Mouse (Mus musculus) midbrain, embryonic 16.5 days (tissue): ENCODE data around the gene Rab30. TPM values are rescaled to one million over a fixed set of nuclear protein-coding genes. Genes with fewer than 3 reads are reported as not detected.

Experiments
- ATAC-seq: fragments of 200-750 bp; cut with Nextera tagmentation; 2 replicates; pipeline ENCODE4 v1.8.0; 2017; ENCODE audit warnings: moderate TSS enrichment
- H3K27ac ChIP-seq: fragments of 300-500 bp; sonication (generic); 2 replicates; pipeline ENCODE4 v1.5.1; 2014; ENCODE audit warnings: mild to moderate bottlenecking, low read length, mixed read lengths
- H3K27me3 ChIP-seq: fragments of 300-500 bp; sonication (generic); 2 replicates; pipeline ENCODE4 v1.6.1; 2014; ENCODE audit warnings: low read depth, low read length, mixed read lengths; ENCODE audit not compliant: control insufficient read depth, insufficient read depth
- H3K36me3 ChIP-seq: fragments of 300-500 bp; sonication (generic); 2 replicates; pipeline ENCODE4 v1.6.1; 2014; ENCODE audit warnings: mild to moderate bottlenecking, low read length, moderate library complexity, mixed read lengths; ENCODE audit not compliant: control insufficient read depth, insufficient read depth
- H3K4me1 ChIP-seq: fragments of 300-500 bp; sonication (generic); 2 replicates; pipeline ENCODE4 v1.6.1; 2014; ENCODE audit warnings: mild to moderate bottlenecking, low read length, mixed read lengths; ENCODE audit not compliant: control insufficient read depth, insufficient read depth
- H3K4me2 ChIP-seq: fragments of 300-500 bp; sonication (generic); 2 replicates; pipeline ENCODE4 v1.6.1; 2014; ENCODE audit warnings: mild to moderate bottlenecking, low read length, mixed read lengths
- H3K4me3 ChIP-seq: fragments of 300-500 bp; sonication (generic); 2 replicates; pipeline ENCODE4 v1.5.1; 2014; ENCODE audit warnings: low read depth, mild to moderate bottlenecking, low read length, moderate library complexity, mixed read lengths
- H3K9ac ChIP-seq: fragments of 300-500 bp; sonication (generic); 2 replicates; pipeline ENCODE4 v1.6.1; 2014; ENCODE audit warnings: low read depth, low read length, mixed read lengths
- H3K9me3 ChIP-seq: fragments of 300-500 bp; sonication (generic); replicated peaks from 2 replicates; pipeline ENCODE4 v1.6.1; 2014; ENCODE audit warnings: mild to moderate bottlenecking, low read length, mixed read lengths; ENCODE audit not compliant: control insufficient read depth, poor library complexity, severe bottlenecking
- WGBS: fragments of 180-500 bp; shearing (Covaris S2); extraction: QIAGEN DNeasy Blood & Tissue Kit; methylation state at CpG from one replicate; pipeline ENCODE4 v1.1.7; 2014; 5-methylcytosine and 5-hydroxymethylcytosine counted together
- polyA plus RNA-seq: library from polyadenylated mRNA; unstranded; fragments of >200 nt; fragmentation: Nextera tagmentation; extraction: Ambion mirVana; gene quantifications from 2 replicates; pipeline ENCODE4 v1.2.1, GENCODE M21; 2015

The Rab30 gene
- polyA plus RNA-seq, 1 experiment from 2014 or later = 19.9 TPM

DNA sequence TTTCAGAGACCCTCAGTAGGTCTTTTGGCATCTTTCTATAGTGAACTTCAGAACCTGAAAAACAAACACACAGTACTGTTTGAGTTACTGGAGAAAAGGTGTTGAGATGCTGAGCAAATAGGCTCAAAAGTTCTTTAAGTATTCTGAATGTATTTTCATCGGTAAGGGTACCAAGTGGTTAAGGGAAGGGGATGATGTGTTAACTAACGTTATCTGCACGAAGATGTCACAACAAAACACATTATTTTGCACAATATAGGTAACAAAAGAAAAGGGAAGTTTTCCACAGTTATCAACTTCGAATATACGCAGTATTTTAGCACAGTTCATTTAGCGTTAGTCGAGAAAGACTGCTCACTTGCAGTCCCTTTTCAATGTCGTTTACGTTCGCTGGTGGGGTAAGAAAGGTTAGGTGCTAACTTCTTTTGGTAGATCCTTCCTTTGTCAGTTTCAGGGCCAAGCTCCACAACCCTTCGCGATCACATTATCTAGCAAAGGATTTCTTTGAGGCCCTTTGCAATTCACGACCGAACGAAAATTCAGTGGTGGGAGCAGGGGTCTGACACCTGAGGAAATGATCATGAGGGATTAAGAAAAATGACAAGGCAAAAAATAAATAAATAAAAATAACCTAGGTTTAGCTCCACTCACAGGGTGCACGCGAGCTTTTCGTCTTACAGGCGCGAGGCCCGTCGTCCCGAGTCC is 840 bp upstream of the Rab30 start:
- Histone ChIP-seq H3K27ac (peak overlapping the region; percentile 96), H3K9me3 (no peaks in the 10 kb centered on the region), H3K9ac (peak overlapping the region; percentile 93), H3K4me1 (peaks cover 41% of the 10 kb centered on the region), H3K4me3 (peak overlapping the region; percentile 73), H3K4me2 (peak overlapping the region; percentile 88), H3K36me3 (0 out of 2 replicates have a peak, but pooled peaks cover 2% of the 10 kb centered on the region), H3K27me3 (no peaks in the 10 kb centered on the region)
- under 1% methylated on average over 23 of the region's 23 CpGs for WGBS
- ATAC-seq = no peak

DNA sequence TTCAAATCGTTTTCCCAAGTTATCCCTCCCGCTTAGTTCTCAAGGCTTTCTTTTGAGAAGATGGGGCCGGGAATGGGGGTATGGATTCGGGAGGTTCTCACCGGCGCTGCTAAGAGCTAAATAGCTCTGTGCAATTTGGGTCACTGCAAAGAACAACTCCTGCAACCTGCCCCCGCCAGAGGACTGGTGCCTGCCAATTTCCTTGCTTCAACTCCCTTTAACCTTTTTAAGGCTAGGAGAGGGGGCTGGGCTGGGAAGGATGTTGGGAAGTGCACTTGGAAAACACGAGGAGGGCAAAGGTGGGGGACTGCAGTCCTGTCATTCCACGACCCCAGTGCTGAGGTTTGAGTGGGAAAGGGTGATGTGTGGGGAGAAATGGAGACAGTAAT is 452 bp downstream of the Rab30 start:
- H3K4me1 ChIP-seq = peaks cover 41% of the 10 kb centered on the region
- 0 out of 2 replicates have a peak, but pooled peaks cover 2% of the 10 kb centered on the region for H3K36me3 ChIP-seq
- H3K9me3 ChIP-seq = no peaks in the 10 kb centered on the region
- ATAC-seq = peak; percentile 47
- peak overlapping the region; percentile 73 for H3K4me3 ChIP-seq
- peak overlapping the region; percentile 96 for H3K27ac ChIP-seq
- 0% methylated on average over 9 of the region's 9 CpGs for WGBS
- peak overlapping the region; percentile 50 for H3K4me2 ChIP-seq
- H3K9ac ChIP-seq = peak overlapping the region; percentile 78
- no peaks in the 10 kb centered on the region for H3K27me3 ChIP-seq

DNA sequence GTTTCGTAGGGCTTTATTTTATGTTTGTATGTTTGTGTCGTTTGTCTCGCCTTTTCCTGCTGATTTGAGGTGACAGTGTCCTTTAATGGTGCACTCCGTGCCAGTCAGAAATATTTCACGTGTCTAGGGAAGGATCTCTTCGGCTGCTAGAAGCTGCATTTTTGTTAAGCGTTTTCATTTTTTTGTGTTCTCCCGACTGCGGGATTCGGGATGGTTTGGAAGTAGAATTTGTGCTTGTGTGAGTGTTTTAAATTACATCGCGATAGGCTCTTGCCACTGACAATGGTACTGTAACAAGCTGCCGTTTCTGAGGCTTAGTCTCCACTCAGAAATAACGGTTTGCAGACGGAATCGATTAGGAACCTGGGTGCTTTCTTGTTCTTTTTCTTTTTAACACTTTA is 938 bp downstream of the Rab30 start:
- no peaks in the 10 kb centered on the region for H3K9me3 ChIP-seq
- no peak for ATAC-seq
- WGBS = under 1% methylated on average over 16 of the region's 16 CpGs
- peak overlapping the region; percentile 50 for H3K4me2 ChIP-seq
- peaks cover 40% of the 10 kb centered on the region for H3K4me1 ChIP-seq
- peak overlapping the region; percentile 78 for H3K9ac ChIP-seq
- peak overlapping the region; percentile 96 for H3K27ac ChIP-seq
- H3K36me3 ChIP-seq = 0 out of 2 replicates have a peak, but pooled peaks cover 2% of the 10 kb centered on the region
- H3K27me3 ChIP-seq = no peaks in the 10 kb centered on the region
- peak overlapping the region; percentile 73 for H3K4me3 ChIP-seq

DNA sequence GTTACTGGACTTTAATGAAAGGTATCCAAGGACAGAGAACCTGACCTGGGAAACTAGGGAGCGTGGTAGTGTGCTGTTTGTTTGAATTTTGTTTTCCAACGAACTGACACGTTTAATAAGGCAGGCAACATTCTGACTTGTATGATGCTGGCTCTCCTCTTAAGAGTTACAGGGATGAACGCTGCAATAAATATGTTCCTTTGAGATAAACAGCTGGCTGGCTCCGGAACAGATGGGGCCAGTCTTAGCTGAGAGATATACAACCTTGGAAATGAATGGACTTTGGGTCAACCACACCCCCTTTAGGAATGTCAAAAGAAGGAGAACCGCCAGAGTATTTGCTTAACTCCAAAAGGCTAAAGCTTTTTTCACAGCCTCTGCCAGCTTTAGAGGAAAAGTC is 1.4 kb downstream of the Rab30 start:
- no peak for ATAC-seq
- Histone ChIP-seq H3K36me3 (0 out of 2 replicates have a peak, but pooled peaks cover 2% of the 10 kb centered on the region), H3K4me3 (peak overlapping the region; percentile 73), H3K9me3 (no peaks in the 10 kb centered on the region), H3K27ac (peak overlapping the region; percentile 96), H3K9ac (peak overlapping the region; percentile 78), H3K27me3 (no peaks in the 10 kb centered on the region), H3K4me1 (peaks cover 36% of the 10 kb centered on the region), H3K4me2 (peak overlapping the region; percentile 50)
- WGBS = 1% methylated on average over 6 of the region's 6 CpGs

DNA sequence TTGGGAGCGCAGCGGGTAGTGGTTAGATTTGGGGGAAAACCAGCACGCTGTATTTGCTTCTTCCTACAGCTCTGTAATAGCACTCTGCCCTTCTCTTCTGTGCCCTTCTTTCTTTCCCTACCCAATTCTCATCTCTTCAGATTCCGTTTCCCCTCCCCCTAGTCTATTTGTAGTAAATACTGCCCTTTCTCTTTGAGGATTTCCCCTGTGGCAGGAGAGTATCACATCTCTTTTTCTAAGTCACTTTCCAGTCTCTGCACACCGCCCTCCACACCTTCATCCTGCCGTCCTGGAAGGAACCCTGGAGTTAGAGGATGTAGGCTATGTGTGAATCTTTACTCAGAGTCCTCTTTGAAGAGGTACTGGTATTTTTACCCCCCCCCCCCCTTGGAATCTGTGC is 1.9 kb downstream of the Rab30 start:
- Histone ChIP-seq H3K27ac (no peak overlapping the region), H3K4me2 (peak overlapping the region; percentile 50), H3K4me3 (peak overlapping the region; percentile 73), H3K4me1 (peaks cover 30% of the 10 kb centered on the region), H3K36me3 (0 out of 2 replicates have a peak, but pooled peaks cover 2% of the 10 kb centered on the region), H3K27me3 (no peaks in the 10 kb centered on the region), H3K9me3 (no peaks in the 10 kb centered on the region), H3K9ac (peak overlapping the region; percentile 78)
- ATAC-seq = no peak
- WGBS = 4% methylated on average over 6 of the region's 6 CpGs

DNA sequence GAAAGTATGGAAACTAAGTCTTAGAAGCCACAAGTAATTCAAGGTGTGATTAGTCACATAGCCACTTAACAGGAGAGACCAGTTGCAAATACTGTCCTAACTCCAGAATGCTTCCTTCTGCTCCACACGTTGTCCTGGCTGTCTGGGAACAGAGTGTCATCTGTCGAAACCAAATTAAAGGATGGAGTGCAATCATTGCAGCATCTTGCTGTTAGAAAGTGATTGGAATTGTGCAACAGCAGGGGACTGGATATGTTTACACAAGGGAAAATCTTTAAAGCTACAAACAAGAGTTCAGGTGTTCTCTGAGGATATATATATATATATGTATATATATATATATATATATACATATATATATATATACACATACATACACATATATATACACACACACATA is 9.0 kb downstream of the Rab30 start:
- no peaks in the 10 kb centered on the region for H3K27me3 ChIP-seq
- H3K4me1 ChIP-seq = no peaks in the 10 kb centered on the region
- H3K9ac ChIP-seq = no peak overlapping the region
- 70% methylated on average over 2 of the region's 2 CpGs for WGBS
- no peak for ATAC-seq
- no peak overlapping the region for H3K27ac ChIP-seq
- no peaks in the 10 kb centered on the region for H3K36me3 ChIP-seq
- no peak overlapping the region for H3K4me3 ChIP-seq
- H3K9me3 ChIP-seq = no peaks in the 10 kb centered on the region
- no peak overlapping the region for H3K4me2 ChIP-seq

DNA sequence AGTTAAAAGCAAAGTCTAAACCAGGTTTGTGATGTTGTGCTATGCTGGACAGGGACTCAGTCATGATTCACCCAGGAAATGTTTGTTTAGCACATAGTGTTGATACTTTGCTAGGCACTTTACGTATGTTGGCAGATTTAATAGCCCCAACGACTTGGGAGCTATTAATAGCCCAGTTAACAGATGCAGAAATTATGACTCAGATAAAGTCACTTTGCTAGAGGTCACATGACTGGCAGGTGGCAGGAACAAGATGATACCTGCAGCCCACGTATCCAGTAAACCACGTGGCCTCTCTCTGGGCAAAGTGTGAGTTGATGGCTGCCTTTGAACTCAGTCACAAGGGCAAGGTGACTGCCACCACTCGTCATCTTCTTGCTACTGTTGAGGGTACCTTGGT is 16.7 kb downstream of the Rab30 start:
- no peak overlapping the region for H3K9ac ChIP-seq
- no peak overlapping the region for H3K4me2 ChIP-seq
- 88% methylated on average over 5 of the region's 5 CpGs for WGBS
- H3K27ac ChIP-seq = no peak overlapping the region
- H3K4me3 ChIP-seq = no peak overlapping the region
- H3K9me3 ChIP-seq = no peaks in the 10 kb centered on the region
- ATAC-seq = no peak
- no peaks in the 10 kb centered on the region for H3K4me1 ChIP-seq
- no peaks in the 10 kb centered on the region for H3K27me3 ChIP-seq
- no peaks in the 10 kb centered on the region for H3K36me3 ChIP-seq

DNA sequence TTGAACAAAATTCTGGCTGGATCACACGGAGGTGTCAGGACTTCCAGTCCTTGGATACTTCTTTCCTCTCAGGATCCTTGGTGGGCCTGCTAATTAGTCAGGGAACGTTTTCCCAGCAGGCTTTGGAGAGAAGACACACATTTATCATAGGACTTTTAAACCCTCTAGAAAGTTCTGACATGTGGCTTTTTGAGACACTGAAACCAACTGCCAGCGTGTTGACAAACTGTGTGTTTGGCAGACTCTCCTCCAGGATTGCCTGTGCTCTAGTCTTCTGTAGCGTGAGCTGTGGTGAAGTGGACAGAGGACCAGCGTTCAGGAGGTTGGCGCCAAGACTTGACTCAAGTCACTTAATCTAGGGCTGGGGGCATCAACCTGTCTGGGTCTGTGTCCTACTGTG is 19.2 kb downstream of the Rab30 start:
- Histone ChIP-seq H3K27me3 (no peaks in the 10 kb centered on the region), H3K4me2 (no peak overlapping the region), H3K4me3 (no peak overlapping the region), H3K36me3 (no peaks in the 10 kb centered on the region), H3K4me1 (no peaks in the 10 kb centered on the region), H3K9me3 (no peaks in the 10 kb centered on the region), H3K27ac (no peak overlapping the region), H3K9ac (no peak overlapping the region)
- WGBS = 96% methylated on average over 6 of the region's 6 CpGs
- ATAC-seq = no peak

DNA sequence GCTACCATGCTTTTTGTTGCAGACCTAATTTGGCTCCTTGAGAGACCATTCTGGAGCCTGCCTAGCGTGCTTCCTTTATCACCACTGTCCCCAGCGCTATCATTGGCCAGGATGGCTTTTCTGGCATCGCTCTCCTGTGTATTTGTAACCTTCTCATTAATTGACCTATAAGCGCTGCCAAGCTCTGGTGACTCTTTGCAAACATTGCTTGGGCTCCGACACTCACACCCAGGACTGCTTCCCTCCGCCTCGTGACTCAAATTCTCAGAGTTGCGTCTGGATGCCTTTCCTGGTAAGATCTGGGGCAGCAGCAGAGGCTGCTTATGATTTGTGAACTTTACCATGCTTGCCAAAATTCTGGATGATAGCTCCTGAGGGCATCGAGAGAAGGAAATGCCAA is 19.8 kb downstream of the Rab30 start:
- H3K27ac ChIP-seq = no peak overlapping the region
- no peak overlapping the region for H3K9ac ChIP-seq
- no peak overlapping the region for H3K4me3 ChIP-seq
- WGBS = 90% methylated on average over 9 of the region's 9 CpGs
- H3K4me2 ChIP-seq = no peak overlapping the region
- H3K9me3 ChIP-seq = no peaks in the 10 kb centered on the region
- no peak for ATAC-seq
- no peaks in the 10 kb centered on the region for H3K36me3 ChIP-seq
- no peaks in the 10 kb centered on the region for H3K4me1 ChIP-seq
- no peaks in the 10 kb centered on the region for H3K27me3 ChIP-seq
